Mouse (Mus musculus) brain, embryonic 14.5 days (tissue): ENCODE results near the gene AC140267.1. TPM values are rescaled to one million over a fixed set of nuclear protein-coding genes. Genes with fewer than 3 reads are reported as not detected.

Source experiments
- DNase-seq: peaks from one replicate; pipeline ENCODE4 v3.0.0-alpha.2; 2011; ENCODE audit warnings: low read depth
- CTCF ChIP-seq: fragments of 200-500 bp; IDR thresholded peaks from 2 replicates; pipeline ENCODE4 v1.5.1; 2012; ENCODE audit warnings: inconsistent platforms, mild to moderate bottlenecking, moderate library complexity, borderline replicate concordance; ENCODE audit not compliant: insufficient read depth, insufficient read length; ENCODE audit errors: extremely low read depth
- POLR2A ChIP-seq: fragments of 200-500 bp; IDR thresholded peaks from 2 replicates; pipeline ENCODE4 v1.6.1; 2012; ENCODE audit warnings: mild to moderate bottlenecking, inconsistent platforms, borderline replicate concordance; ENCODE audit not compliant: poor library complexity, insufficient read depth, insufficient read length, severe bottlenecking; ENCODE audit errors: extremely low read depth
- polyA plus RNA-seq: library from polyadenylated mRNA; depleted of rRNA; stranded (reverse); fragments of >200 nt; gene quantifications from 2 replicates; pipeline ENCODE4 v1.2.3, GENCODE M21; 2012

The AC140267.1 gene
- polyA plus RNA-seq, 1 experiment: not detected

DNA sequence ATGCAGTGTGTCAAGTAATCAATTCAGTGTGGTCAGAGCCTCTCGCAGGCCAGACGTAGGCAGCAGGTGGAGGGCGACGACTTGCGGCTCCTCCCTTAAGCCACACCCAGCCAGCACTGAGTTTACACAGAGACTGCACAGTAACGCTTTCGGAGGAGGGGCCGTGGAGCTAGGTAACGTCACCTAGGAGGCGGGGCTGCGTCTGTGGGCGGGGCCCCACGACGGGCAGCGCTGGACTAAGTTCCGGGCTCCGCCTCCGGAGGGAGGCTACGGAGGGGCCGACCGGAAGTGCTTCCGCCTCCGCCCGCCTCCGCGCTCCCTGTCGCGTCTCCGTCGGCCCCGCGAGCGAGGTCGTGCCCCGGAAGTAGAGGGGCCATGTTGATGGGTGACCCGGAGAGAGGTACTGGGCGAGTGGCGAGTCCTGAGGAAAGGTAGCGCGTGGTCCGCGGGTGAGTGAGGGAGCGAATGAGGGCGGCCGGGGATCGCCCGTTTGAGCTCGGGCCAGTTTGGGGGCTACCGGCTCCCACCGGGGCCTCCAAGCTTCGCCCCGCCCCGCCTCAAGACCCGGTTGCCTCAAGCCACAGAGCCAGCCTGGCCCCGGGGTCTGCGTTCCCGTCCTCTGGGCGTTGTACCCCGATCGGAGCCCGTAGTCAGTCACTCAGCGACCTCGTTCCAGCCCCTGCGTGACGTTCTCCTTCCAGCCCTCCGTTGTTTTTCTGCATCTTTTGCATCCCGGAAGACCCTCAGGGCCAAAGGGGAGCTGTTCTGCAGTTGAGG lies 1.7 kb upstream of the AC140267.1 start, which contains the start of gene Mief1:
TSS of gene Mief1 (plus strand) at position 286 of the 777 bp plus-strand sequence.
- DNase-seq: peak; percentile 98
- TF ChIP-seq POLR2A: peak; percentile 30; the same call in 1 of the 2 replicates
- no peak for TF ChIP-seq CTCF

DNA sequence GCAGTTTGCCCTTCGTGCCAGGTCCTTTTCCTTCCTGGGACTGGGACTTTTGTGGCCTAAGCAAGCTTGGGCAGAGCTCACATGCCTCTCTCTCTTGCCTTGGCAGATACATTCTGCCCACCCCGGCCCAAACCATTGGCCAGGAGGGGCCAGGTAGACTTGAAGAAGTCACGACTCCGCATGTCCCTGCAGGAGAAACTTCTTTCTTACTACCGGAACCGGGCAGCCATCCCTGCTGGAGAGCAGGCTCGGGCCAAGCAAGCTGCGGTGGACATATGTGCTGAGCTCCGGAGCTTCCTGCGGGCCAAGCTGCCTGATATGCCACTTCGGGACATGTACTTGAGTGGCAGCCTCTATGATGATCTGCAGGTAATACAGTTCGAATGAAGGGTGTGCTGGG lies 12.5 kb downstream of the AC140267.1 start:
- DNase-seq: no peak
- TF ChIP-seq POLR2A: no peak
- TF ChIP-seq CTCF: no peak

GRCm38 (mm10) chr15:80248596-80248995 lies 13.0 kb downstream of the AC140267.1 start:
- no peak for DNase-seq
- no peak for TF ChIP-seq POLR2A
- TF ChIP-seq CTCF: no peak

DNA sequence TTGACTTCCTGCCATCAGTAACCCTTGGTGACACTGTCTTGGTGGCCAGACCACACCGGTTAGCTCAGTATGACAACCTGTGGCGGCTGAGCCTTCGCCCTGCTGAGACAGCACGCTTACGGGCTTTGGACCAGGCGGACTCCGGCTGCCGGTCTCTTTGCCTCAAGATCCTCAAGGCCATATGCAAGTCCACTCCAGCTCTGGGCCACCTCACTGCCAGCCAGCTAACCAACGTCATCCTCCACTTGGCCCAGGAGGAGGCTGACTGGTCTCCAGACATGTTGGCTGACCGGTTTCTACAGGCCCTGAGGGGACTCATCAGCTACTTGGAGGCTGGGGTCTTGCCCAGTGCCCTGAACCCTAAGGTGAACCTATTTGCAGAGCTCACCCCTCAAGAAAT lies 14.0 kb downstream of the AC140267.1 start:
- no peak for TF ChIP-seq CTCF
- no peak for TF ChIP-seq POLR2A
- no peak for DNase-seq

DNA sequence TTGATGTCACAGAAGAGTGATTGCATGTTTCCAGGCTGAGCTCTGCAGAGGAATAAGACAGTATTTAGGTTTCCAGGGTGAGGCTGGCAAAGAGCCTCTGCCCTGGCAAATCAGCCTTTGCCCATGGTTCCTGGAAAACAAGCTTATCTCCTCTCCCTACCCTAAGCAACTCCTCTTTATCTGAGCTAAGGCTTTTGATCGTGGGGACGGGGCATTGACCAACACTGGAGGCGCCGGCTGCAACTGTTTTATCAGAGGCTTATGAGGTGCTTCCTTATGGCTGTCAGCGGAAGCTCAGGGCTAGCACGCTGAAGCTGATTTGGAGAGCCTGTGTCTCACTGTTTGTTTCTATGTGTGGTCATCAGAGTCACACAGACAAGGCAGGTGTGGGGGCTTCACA lies 15.0 kb downstream of the AC140267.1 start:
- TF ChIP-seq POLR2A (no peak), CTCF (no peak)
- no peak for DNase-seq

DNA sequence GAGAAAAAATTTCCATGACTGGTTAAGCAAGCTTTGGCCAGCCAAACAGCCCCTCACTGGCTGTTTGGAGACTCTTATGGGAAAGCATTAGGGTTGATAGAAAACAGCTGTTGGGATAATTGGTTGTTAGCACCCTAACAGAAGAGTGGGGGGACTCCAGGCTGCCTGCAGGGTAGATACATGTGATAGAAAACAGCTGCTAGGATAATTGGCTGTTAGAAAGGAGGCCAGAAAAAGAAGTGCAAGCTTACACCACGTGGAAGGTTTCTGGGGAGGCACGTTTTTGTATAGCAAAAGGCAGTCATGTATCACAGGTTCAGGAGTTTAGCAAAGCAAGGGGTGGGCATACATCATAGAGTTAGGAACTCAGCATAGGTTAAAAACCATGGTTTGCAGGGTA lies 17.9 kb downstream of the AC140267.1 start:
- peak; percentile 45 for DNase-seq
- TF ChIP-seq POLR2A (no peak), CTCF (no peak)

- peak; percentile 26 for DNase-seq
- TF ChIP-seq CTCF: no peak
- no peak for TF ChIP-seq POLR2A
These were observed 18.6 kb downstream of the AC140267.1 start for GRCm38 (mm10) chr15:80254207-80254606.

GRCm38 (mm10) chr15:80254847-80255645 lies 19.4 kb downstream of the AC140267.1 start, which contains the start of gene Atf4:
Atf4 (plus strand) TSS chr15:80255184.
- peak; percentile 100 for DNase-seq
- peak; percentile 97 for TF ChIP-seq POLR2A
- no peak for TF ChIP-seq CTCF

DNA sequence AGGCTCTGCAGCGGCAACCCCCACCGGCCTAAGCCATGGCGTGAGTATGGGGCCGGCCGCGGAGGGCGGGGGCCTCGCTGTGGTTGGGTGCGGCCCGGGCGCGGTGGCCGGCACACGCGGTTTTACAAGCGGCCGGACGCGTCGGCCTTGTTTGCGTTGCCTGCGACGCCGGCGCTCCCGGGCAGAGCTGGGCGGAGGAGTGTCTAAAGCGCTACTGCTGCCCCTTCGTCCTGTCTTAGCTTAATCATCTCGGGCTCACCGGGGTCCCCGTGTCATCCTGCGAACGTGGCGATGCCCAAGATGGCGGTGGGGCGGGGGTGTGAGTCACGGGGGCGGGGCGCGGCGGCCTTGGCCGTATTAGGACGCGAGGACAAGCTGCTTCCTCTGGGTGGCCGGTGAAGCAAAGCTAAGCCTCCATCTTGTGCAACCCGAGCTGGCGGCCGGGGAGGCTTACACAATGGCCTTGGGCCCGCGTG lies 20.0 kb downstream of the AC140267.1 start:
- peak; percentile 86 for DNase-seq
- TF ChIP-seq POLR2A: no peak; the same call in 1 of the 2 replicates
- TF ChIP-seq CTCF: no peak

- TF ChIP-seq CTCF (no peak), POLR2A (no peak)
- DNase-seq: no peak
These were observed 20.6 kb downstream of the AC140267.1 start for GRCm38 (mm10) chr15:80256242-80256641.
